Mouse (Mus musculus): ENCODE results near the gene Ralbp1. TPM values are rescaled to one million over a fixed set of nuclear protein-coding genes. Genes with fewer than 3 reads are reported as not detected.
A peak's percentile ranks its signal among the peaks of the same experiment; 100 is the strongest.

Ralbp1 gene
- total RNA-seq, 2 experiments from 2014 or later: 43.4 to 47.2 TPM

DNA sequence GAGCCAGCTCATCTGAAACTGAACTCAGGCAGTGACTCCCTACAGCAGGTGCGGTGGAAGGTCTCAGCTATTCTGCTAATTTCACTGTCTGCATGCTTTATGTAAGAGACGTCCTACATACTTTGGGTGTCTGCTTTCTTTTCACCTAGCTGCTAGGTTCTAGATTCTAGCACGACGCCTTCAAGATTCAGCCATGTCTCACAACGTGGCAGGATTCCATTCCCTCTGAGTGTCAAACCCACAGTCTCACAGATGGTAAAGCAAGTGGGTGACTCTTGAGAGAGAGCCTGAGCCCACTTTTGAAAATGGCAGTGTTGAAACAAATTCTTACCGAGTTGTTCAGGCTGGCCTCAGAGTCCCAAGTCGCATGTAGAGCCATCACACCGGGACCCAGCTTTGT lies 18.2 kb upstream of the Ralbp1 start:
- intact Hi-C loops (cut with DNase I): no loop called here
- DNase-seq (ENCODE audit: low spot score in 2 of 2): peak; percentile 21 to 43

DNA sequence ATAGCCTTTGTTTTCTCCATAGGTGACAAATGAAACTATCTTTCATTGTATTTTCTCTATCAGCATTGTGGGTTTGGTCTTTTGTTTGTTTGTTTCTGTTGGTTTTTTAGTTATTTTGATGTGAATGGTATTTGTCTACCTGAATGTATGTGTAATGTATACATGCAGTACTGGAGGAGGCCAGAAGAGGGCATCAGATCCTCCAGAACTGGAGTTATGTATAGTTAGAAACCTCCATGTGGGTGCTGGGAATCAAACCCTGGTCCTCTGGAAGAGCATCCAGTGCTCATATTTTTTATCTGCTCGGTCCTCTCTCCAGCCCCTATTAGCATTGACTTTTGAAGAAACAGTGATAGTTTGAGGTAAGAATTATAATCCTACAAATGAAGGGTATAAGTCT lies 17.4 kb upstream of the Ralbp1 start:
- no peak for DNase-seq (ENCODE audit: low spot score in 2 of 2)
- intact Hi-C loops (cut with DNase I): no loop called here

DNA sequence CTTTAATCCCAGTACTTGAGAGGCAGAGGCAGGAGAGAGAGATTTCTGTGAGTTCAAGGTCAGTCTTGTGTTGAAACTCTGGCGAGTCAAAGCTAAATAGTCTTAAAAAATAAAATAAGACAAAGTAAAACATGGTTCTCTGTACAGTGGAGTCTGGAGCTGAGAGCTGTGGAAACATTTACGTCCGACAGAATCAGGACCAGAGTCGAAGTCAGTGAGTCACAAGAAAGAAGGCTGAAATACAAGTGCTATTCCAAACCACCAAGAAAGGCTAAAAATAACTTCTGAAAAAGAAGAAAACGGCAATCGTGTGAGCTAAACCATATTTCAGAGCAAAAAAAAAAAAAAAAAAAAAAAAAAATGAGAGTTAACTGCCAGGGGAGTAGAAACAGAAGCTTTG lies 16.7 kb upstream of the Ralbp1 start:
- DNase-seq (ENCODE audit: low spot score in 2 of 2): no peak
- intact Hi-C loops (cut with DNase I): no loop called here

DNA sequence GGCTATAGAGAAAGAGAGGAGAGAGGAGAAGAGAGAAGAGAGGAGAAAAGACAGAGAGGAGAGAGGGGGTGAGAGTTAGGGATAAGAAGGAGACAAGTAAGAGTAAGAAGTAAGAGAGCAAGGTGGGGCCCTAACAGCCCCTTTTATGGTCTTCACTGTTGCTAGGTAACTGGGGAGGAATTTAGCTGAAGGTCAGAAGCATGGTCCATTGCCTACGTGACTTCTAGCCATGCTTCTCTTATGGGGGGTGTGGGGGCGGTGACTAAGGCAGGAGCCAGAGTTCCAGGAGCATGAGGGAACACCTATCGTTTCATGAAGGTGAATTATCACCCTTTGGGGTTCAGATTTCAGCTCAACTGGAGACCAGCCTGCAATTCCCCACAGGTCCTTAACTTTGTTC lies 10.4 kb upstream of the Ralbp1 start:
- intact Hi-C loops (cut with DNase I): no loop called here
- DNase-seq (ENCODE audit: low spot score in 2 of 2): no peak

DNA sequence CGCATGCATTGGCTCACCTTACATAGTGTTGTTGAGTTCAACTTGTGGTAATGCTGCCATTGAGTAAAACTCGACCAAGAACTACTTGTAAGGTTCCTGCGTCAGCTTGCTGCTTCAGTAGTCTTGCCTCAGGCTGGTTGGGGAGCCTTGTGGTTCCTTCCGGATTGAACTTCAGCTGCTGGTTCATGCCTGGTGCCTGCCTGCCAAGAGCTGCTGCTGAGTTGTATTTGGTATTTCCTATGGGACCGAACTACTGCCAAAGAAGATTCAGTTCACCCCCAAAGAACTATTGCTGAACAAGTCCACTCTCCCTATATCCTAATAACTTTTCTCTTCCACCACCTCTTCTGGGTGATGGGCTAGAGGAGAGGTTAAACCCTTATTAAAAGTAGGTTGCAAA lies 3.9 kb upstream of the Ralbp1 start:
- DNase-seq (ENCODE audit: low spot score in 2 of 2): no peak
- intact Hi-C loops (cut with DNase I): no loop called here

DNA sequence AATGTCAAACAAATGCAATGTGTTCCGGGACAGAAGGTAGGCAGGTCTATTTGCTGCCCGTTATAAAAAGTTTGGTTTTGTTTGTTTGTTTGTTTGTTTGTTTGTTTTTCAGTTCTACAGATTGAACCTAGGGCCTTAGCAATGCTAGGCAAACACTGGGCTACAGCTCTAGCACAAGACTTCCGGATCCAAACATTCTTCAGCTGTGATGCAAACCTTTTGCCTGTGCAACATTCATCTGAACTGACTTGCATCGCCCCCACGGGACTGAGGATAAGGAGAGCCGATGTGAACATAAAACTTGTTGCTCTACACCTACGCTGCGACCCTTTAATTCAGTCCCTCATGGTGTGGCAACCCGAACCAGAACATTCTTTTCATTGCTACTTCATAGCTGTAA lies 973 bp upstream of the Ralbp1 start:
- no peak for DNase-seq (ENCODE audit: low spot score in 2 of 2)
- intact Hi-C loops (cut with DNase I): no loop called here

DNA sequence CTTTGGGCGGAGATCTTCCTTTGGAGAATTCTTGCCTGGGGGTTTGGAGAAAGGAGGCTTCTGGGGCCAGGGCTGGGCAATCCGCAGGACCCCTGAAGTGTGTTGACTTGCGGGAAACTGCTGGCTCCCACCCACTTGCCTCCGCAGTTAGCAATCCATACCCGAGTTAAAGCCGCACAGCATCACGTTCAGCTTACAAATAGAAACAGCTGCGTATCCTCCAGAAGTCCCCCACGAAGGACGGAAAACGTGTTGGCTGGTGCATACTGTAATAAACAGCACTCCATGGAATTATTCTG lies 251 bp downstream of the Ralbp1 start:
- intact Hi-C loops (cut with DNase I): no loop called here
- DNase-seq (ENCODE audit: low spot score in 2 of 2): peak in 1 of 2 experiments; percentile 51

DNA sequence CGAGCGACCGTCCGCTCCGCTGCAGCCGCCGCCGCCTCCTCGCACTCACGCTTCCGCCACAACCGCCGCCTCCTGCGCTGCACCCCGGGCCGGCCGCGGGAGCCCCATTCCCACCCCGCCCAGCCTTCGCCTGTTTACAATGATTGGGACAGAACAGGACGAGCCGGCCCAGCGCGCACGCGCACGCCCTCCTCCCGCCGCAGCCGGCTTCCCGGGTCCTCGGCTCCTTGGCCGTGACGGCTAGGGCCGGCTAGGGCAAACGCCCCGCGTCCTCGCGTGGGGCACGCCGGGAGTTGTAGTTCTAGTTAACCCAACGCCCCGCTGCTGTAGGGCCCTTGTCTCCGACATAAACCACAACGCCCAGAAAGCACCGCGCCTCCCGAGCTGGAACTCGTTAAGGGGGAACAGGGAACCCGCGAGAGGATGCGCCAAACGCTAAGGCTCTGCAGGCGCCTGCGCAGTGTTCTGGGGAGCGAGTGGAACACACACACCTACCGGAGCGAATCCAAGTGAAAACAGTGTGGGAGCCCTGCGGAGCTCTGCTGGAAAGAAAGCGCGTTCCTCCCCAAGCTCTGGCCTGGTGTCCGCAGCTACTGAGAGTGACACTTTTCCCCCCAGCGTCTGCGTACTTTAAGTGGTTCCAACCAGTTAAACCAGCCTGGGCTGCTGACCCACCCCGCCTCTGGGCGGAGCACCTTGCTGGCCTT lies 754 bp downstream of the Ralbp1 start:
- peak; percentile 99 to 100 for DNase-seq (ENCODE audit: low spot score in 2 of 2)
- intact Hi-C loops (cut with DNase I): no loop called here

DNA sequence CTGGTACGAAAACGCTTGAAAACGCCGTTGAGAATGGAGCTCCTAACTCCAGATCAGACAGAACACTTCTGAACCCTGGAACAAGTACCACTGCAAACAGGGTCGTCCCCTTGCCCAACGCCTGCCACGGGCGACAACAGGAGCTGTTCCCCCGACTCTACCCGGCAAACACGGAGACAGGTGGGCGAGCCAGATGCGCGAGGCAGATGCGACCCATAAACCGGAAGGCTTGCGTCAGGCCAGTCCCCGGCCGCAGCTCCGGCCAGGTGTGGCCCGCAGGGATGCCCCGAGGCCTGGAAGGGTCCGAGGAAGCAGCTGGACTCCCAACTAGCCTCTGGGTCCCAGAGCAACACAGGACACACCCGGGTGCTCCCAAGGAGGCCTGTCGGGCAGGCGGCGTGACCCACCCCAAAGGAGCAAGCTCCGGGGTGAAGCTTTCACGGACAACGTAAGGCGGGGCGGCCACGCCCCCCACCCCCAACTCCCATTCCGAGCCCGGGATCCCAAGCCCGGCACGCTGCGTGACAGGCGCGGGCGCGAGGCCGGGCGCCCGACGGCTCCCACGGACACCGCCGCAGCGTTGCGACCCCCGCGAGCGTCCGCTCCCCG lies 1.4 kb downstream of the Ralbp1 start:
- peak in 1 of 2 experiments; percentile 43 for DNase-seq (ENCODE audit: low spot score in 2 of 2)
- intact Hi-C loops (cut with DNase I): no loop called here

DNA sequence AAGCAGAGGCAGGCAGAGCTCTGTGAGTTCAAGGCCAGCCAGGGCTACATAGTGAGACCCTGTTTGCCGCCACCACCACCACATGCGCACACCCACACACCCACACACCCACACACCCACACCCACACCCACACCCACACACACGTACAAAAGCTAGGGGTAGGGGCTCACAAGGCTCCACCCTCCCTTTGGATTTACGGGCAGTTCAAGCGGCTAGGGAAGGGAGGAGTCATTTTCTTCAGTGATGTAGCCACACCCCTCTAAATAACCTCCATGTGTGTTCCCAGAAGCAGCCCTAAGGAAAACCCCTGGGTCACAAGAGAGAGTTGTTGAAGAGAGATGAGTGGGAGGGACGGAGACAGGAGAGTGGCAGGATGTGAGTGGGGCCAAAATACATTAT lies 8.6 kb downstream of the Ralbp1 start:
- no peak for DNase-seq (ENCODE audit: low spot score in 2 of 2)
- intact Hi-C loops (cut with DNase I): no loop called here

DNA sequence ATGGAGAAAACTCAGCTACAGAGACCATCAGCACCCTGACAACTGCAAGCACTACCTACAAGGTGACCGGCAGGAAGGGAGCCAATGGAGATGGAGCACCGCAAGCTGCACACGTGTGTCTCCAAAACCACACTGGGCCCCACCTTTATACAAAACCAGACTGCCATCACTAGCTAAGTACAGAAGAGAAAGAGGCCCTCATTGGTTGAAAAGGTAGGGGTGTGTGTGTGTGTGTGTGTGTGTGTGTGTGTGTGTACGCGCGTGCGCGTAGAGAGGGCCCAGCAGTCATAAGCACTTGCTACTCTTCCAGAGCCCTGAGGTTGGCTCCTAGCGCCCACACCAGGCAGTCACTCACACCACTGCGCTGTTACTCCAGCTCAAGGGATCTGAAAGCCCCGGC lies 11.8 kb downstream of the Ralbp1 start:
- no peak for DNase-seq (ENCODE audit: low spot score in 2 of 2)
- intact Hi-C loops (cut with DNase I): loop anchor here (5.0 kb wide), 1 partner anchor 78 kb away; the partner anchor contains the start of gene Twsg1

DNA sequence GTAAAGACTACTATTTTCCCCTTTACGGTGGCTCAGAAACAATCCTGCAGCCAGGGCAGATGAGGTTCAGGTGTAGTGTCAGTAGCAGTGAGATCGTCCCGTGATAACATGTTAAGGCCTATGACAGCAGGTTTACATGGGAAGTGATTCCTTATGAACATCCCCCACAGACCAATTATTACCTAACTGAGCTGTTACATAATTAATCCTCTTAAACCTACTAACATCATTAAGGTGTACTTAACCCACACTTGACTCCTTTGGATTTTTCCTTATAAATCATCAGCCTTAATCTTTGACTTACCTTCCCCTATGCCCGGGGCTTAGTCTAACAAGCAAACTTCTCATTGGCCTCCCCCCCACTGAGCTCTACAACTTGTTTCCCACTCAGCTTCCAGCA lies 12.4 kb downstream of the Ralbp1 start:
- no peak for DNase-seq (ENCODE audit: low spot score in 2 of 2)
- intact Hi-C loops (cut with DNase I): loop anchor here (5.0 kb wide), 1 partner anchor 79 kb away; the partner anchor contains the start of gene Twsg1

DNA sequence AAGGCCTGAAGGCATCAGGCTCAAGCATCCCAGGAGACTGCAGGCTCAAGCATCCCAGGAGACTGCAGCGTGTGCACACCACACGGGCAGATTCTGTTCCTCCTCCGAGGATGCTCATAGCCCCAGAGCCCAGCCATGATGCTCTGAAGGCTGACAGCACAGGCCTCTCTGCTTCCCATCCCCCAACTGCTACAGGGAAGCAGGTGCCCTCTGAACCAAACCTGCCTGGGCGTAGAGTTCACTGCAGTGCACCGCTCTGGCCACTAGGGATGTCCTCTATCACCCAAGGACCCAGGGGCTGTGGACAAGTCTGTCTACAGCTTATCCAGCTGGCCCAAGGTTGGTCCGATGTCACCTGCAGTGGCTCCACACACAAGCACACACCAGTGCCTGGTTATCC lies 12.9 kb downstream of the Ralbp1 start:
- intact Hi-C loops (cut with DNase I): loop anchor here (5.0 kb wide), 1 partner anchor 80 kb away; the partner anchor contains the start of gene Twsg1
- peak in 1 of 2 experiments; percentile 21 for DNase-seq (ENCODE audit: low spot score in 2 of 2)

DNA sequence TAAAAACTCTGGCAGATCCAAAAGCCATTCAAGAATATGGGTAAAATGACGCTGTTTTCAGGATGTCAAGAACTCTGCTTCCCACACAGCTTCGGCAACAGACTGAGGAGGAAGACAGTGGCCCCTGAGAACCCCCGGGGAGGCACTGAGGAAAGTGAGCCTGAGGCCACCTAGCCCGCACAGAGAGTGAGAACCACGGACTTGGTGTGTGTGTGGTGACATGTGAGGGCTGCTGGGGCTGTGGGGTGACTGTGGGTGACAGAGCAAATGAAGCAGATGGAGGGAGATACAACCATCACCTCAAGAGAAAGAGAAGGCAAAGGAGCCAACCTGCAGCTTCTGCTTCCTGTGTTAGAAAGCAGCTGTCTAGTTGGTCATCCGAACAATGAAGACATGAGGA lies 13.5 kb downstream of the Ralbp1 start:
- intact Hi-C loops (cut with DNase I): loop anchor here (5.0 kb wide), 1 partner anchor 80 kb away; the partner anchor contains the start of gene Twsg1
- DNase-seq (ENCODE audit: low spot score in 2 of 2): no peak

DNA sequence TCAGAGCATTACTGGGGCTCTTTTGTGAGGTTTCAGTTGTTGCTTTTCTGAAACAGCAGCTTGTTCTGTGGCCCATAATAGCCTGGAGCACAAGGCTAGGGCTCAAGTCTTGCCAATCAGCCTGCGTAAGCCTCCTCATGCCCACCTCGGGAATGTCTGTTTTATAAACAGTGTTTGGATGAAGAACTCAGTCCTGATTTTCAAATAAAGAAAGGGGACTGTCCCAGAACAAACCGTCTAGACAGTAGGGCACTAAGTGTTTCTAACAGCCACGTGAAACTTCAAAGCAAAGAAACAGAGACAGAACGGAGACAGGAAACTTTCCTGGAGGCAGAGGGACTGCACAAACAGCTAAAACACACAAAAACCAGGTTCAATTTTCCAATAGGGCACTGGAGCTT lies 14.0 kb downstream of the Ralbp1 start:
- intact Hi-C loops (cut with DNase I): loop anchor here (5.0 kb wide), 1 partner anchor 81 kb away; the partner anchor contains the start of gene Twsg1
- DNase-seq (ENCODE audit: low spot score in 2 of 2): no peak

DNA sequence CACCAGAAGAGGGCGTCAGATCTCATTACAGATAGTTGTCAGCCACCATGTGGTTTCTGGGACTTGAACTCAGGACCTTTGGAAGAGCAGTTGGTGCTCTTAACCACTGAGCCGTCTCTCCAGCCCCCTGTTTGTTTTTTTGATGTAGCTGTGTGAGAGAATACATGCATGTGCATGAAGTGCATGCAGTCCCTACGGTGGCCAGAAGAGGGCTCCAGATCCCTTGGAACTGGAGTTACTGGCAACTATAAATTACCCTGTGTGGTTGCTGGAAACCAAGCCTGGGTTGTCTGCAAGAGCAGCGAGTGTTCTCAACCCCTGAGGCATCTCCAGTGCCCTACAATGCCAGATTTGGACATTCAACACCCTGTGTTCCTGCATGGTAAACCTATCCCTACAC lies 15.5 kb downstream of the Ralbp1 start:
- intact Hi-C loops (cut with DNase I): loop anchor here (5.0 kb wide), 1 partner anchor 82 kb away; the partner anchor contains the start of gene Twsg1
- DNase-seq (ENCODE audit: low spot score in 2 of 2): peak; percentile 66 to 86

DNA sequence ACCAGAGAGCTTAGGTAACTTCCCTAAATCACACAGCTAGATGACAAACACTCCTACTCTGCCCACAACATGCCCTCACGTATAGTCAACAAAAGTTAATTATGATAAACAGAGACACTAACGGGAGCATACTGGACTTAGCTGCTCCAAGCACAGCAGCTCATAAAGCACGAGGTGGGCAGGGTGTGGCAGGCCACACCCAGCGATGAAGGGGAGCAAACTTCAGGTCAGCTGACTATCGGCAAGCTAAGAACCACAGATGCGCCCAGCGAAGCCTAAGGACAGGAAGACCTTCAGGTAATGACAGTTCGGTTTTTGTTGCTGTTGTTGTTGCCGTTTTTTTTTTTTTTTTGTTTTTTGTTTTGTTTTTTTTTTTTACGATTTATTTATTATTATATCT lies 15.9 kb downstream of the Ralbp1 start:
- no peak for DNase-seq (ENCODE audit: low spot score in 2 of 2)
- intact Hi-C loops (cut with DNase I): loop anchor here (5.0 to 10.0 kb wide), 2 partner anchors 83 to 205 kb away; partner anchors contain the start of genes Ankrd12 and Twsg1

DNA sequence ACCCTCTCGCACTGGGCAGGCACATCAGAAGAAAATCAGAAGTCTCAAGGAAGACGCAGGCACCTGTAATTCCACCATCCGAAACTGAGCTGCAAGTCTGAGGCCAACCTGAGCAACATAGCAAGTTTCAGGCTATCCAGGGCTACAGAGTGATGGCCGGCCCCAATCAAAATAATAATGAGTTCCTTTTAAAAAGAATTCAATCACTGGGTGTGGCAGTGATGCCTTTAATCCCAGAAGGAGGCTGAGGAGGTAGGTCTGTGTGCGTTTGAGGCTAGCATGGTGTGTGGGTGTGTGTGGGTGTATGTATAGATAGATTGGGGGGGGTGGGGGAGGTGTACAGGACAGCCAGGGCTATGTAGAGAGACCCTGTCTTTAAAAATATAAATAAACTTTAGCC lies 17.6 kb downstream of the Ralbp1 start:
- no peak for DNase-seq (ENCODE audit: low spot score in 2 of 2)
- intact Hi-C loops (cut with DNase I): loop anchor here (10.0 kb wide), 1 partner anchor 207 kb away; the partner anchor contains the start of gene Ankrd12

DNA sequence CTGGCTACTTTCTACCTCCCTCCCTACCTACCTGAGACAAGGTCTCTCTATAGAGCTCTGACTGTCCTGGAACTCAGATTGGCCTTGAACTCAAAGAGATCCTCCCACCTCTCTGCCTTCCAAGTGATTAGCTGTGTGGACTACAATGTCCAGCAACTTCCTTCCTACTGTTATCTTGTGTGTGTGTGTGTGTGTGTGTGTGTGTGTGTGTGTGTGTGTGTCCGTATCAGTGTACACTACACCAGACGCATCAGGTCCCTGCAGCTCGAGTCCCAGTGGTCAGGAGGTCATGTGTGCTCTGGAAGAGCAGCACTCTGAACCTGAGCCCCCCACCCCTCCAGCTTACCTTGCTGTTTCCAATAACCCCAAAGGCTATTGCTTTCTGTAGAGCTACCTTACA lies 19.4 kb downstream of the Ralbp1 start:
- DNase-seq (ENCODE audit: low spot score in 2 of 2): no peak
- intact Hi-C loops (cut with DNase I): loop anchor here (10.0 kb wide), 1 partner anchor 209 kb away; the partner anchor contains the start of gene Ankrd12

DNA sequence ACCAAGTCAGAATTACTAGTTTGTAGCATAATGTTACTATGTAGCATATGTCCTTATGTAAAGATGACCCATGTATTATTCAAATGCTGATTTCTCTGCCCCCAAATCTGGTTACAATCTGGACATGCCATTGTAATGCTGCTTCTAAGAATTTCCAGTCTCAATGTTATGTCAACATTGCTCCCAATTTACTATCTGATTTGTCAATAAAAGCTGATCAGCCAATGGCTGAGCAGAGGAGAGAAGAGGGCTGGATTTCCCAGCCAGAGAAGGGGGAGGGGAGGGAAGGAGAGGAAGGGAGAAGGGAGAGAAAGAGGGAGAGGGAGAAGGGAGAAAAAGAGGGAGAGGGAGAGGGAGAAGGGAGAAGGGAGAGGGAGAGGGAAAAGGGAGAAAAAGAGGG lies 20.3 kb downstream of the Ralbp1 start:
- DNase-seq (ENCODE audit: low spot score in 2 of 2): no peak

DNA sequence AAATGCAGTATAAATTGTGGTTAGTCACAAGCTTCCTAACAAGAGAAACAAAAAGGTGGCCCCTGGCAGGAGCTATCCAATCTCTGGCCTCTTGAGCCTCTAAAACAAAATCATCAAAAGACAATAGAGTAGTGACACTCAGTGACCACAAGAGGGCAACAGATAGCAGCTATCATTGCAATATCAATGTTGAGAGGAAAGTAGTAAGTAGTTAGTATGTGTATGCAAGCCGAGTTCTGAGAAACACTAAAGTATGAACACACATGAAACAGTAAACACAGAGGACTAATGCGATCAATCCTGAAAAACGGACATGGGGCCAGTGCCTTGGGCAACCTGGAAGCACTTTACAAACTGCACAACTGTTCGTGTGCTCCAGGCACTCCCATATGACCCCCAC lies 20.9 kb downstream of the Ralbp1 start:
- intact Hi-C loops (cut with DNase I): loop anchor here (5.0 to 10.0 kb wide), 2 partner anchors 210 to 243 kb away; partner anchors contain the start of gene Ankrd12
- peak; percentile 54 to 57 for DNase-seq (ENCODE audit: low spot score in 2 of 2)

More for the DNA sequence above, 20.3 kb downstream of the Ralbp1 start:
- intact Hi-C loops (cut with DNase I): loop anchor here (10.0 kb wide), 1 partner anchor 210 kb away; the partner anchor contains the start of gene Ankrd12

All from left cerebral cortex, postnatal 14 days (tissue).